Mouse (Mus musculus): ENCODE measurements around the gene Mtif3. TPM values are rescaled to one million over a fixed set of nuclear protein-coding genes. Genes with fewer than 3 reads are reported as not detected.

Mtif3 gene
- polyA plus RNA-seq, 1 experiment, result 12.3 TPM

GRCm38 (mm10) chr5:146989051-146989450 is 25.5 kb upstream of the Mtif3 start:
- Histone ChIP-seq H3K4me1 (ENCODE audit: control insufficient read depth, insufficient read depth, low read length) (no peaks in the 10 kb centered on the region), H3K27ac (ENCODE audit: control insufficient read depth, insufficient read depth, low read depth, low read length, poor library complexity) (no peak overlapping the region), H3K4me3 (replicated peaks; ENCODE audit: control insufficient read depth, low read depth, low read length) (no peak overlapping the region)
- TF ChIP-seq POLR2A (IDR thresholded peaks at IDR 0.05; ENCODE audit: borderline replicate concordance, control insufficient read depth, low read depth, low read length), result no peak
- TF ChIP-seq CTCF (IDR thresholded peaks at IDR 0.05; ENCODE audit: control insufficient read depth, insufficient read depth, low read length), result no peak
- WGBS, result 67% methylated on average over 5 of the region's 5 CpGs

GRCm38 (mm10) chr5:146987588-146987987 is 24.0 kb upstream of the Mtif3 start:
- Histone ChIP-seq H3K4me1 (ENCODE audit: control insufficient read depth, insufficient read depth, low read length) (no peaks in the 10 kb centered on the region), H3K27ac (ENCODE audit: control insufficient read depth, insufficient read depth, low read depth, low read length, poor library complexity) (no peak overlapping the region), H3K4me3 (replicated peaks; ENCODE audit: control insufficient read depth, low read depth, low read length) (no peak overlapping the region)
- TF ChIP-seq CTCF (IDR thresholded peaks at IDR 0.05; ENCODE audit: control insufficient read depth, insufficient read depth, low read length) (no peak), POLR2A (IDR thresholded peaks at IDR 0.05; ENCODE audit: borderline replicate concordance, control insufficient read depth, low read depth, low read length) (no peak)
- 84% methylated on average over 10 of the region's 10 CpGs for WGBS

GRCm38 (mm10) chr5:146985725-146986433 is 22.3 kb upstream of the Mtif3 start:
- H3K27ac ChIP-seq (ENCODE audit: control insufficient read depth, insufficient read depth, low read depth, low read length, poor library complexity), result no peak overlapping the region
- no peak for TF ChIP-seq POLR2A (IDR thresholded peaks at IDR 0.05; ENCODE audit: borderline replicate concordance, control insufficient read depth, low read depth, low read length)
- no peak for TF ChIP-seq CTCF (IDR thresholded peaks at IDR 0.05; ENCODE audit: control insufficient read depth, insufficient read depth, low read length)
- H3K4me1 ChIP-seq (ENCODE audit: control insufficient read depth, insufficient read depth, low read length), result no peaks in the 10 kb centered on the region
- H3K4me3 ChIP-seq (replicated peaks; ENCODE audit: control insufficient read depth, low read depth, low read length), result no peak overlapping the region
- WGBS, result 61% methylated on average over 21 of the region's 21 CpGs

GRCm38 (mm10) chr5:146983216-146983615 is 19.6 kb upstream of the Mtif3 start:
- WGBS, result 12% methylated on average over 8 of the region's 8 CpGs
- Histone ChIP-seq H3K4me3 (replicated peaks; ENCODE audit: control insufficient read depth, low read depth, low read length) (no peak overlapping the region), H3K27ac (ENCODE audit: control insufficient read depth, insufficient read depth, low read depth, low read length, poor library complexity) (no peak overlapping the region), H3K4me1 (ENCODE audit: control insufficient read depth, insufficient read depth, low read length) (no peaks in the 10 kb centered on the region)
- TF ChIP-seq CTCF (IDR thresholded peaks at IDR 0.05; ENCODE audit: control insufficient read depth, insufficient read depth, low read length) (peak; percentile 82), POLR2A (IDR thresholded peaks at IDR 0.05; ENCODE audit: borderline replicate concordance, control insufficient read depth, low read depth, low read length) (no peak)

- Histone ChIP-seq H3K27ac (ENCODE audit: control insufficient read depth, insufficient read depth, low read depth, low read length, poor library complexity) (no peak overlapping the region), H3K4me3 (replicated peaks; ENCODE audit: control insufficient read depth, low read depth, low read length) (no peak overlapping the region), H3K4me1 (ENCODE audit: control insufficient read depth, insufficient read depth, low read length) (no peaks in the 10 kb centered on the region)
- whole genome bisulfite sequencing, result 88% methylated on average over 6 of the region's 6 CpGs
- no peak for TF ChIP-seq POLR2A (IDR thresholded peaks at IDR 0.05; ENCODE audit: borderline replicate concordance, control insufficient read depth, low read depth, low read length)
- TF ChIP-seq CTCF (IDR thresholded peaks at IDR 0.05; ENCODE audit: control insufficient read depth, insufficient read depth, low read length), result no peak
These were observed 17.8 kb upstream of the Mtif3 start for GRCm38 (mm10) chr5:146981376-146981775.

GRCm38 (mm10) chr5:146974781-146975123 is 11.2 kb upstream of the Mtif3 start:
- no peak overlapping the region for H3K4me3 ChIP-seq (replicated peaks; ENCODE audit: control insufficient read depth, low read depth, low read length)
- no peak overlapping the region for H3K27ac ChIP-seq (ENCODE audit: control insufficient read depth, insufficient read depth, low read depth, low read length, poor library complexity)
- 69% methylated on average over 13 of the region's 13 CpGs for WGBS
- H3K4me1 ChIP-seq (ENCODE audit: control insufficient read depth, insufficient read depth, low read length), result peaks cover 2% of the 10 kb centered on the region
- TF ChIP-seq POLR2A (IDR thresholded peaks at IDR 0.05; ENCODE audit: borderline replicate concordance, control insufficient read depth, low read depth, low read length), result no peak
- no peak for TF ChIP-seq CTCF (IDR thresholded peaks at IDR 0.05; ENCODE audit: control insufficient read depth, insufficient read depth, low read length)

GRCm38 (mm10) chr5:146973858-146974780 is 10.5 kb upstream of the Mtif3 start:
- WGBS, result 66% methylated on average over 25 of the region's 25 CpGs
- TF ChIP-seq CTCF (IDR thresholded peaks at IDR 0.05; ENCODE audit: control insufficient read depth, insufficient read depth, low read length) (no peak), POLR2A (IDR thresholded peaks at IDR 0.05; ENCODE audit: borderline replicate concordance, control insufficient read depth, low read depth, low read length) (no peak)
- Histone ChIP-seq H3K4me3 (replicated peaks; ENCODE audit: control insufficient read depth, low read depth, low read length) (no peak overlapping the region), H3K27ac (ENCODE audit: control insufficient read depth, insufficient read depth, low read depth, low read length, poor library complexity) (peak overlapping the region; percentile 13; the same call in 1 of the 2 replicates), H3K4me1 (ENCODE audit: control insufficient read depth, insufficient read depth, low read length) (peaks cover 2% of the 10 kb centered on the region)

GRCm38 (mm10) chr5:146973353-146973752 is 9.8 kb upstream of the Mtif3 start:
- 61% methylated on average over 9 of the region's 9 CpGs for WGBS
- Histone ChIP-seq H3K4me1 (ENCODE audit: control insufficient read depth, insufficient read depth, low read length) (peaks cover 2% of the 10 kb centered on the region), H3K4me3 (replicated peaks; ENCODE audit: control insufficient read depth, low read depth, low read length) (no peak overlapping the region), H3K27ac (ENCODE audit: control insufficient read depth, insufficient read depth, low read depth, low read length, poor library complexity) (no peak overlapping the region)
- TF ChIP-seq CTCF (IDR thresholded peaks at IDR 0.05; ENCODE audit: control insufficient read depth, insufficient read depth, low read length) (no peak), POLR2A (IDR thresholded peaks at IDR 0.05; ENCODE audit: borderline replicate concordance, control insufficient read depth, low read depth, low read length) (no peak)
